Mouse (Mus musculus) forebrain, embryonic 11.5 days (tissue): ENCODE data around the gene Kars. TPM values are rescaled to one million over a fixed set of nuclear protein-coding genes. Genes with fewer than 3 reads are reported as not detected.

ENCODE experiments used
- ATAC-seq: fragments of 200-750 bp; cut with Nextera tagmentation; replicated peaks from 2 replicates; pipeline ENCODE4 v1.8.0; 2017; ENCODE audit warnings: moderate TSS enrichment; ENCODE audit not compliant: low FRiP score
- DNase-seq: peaks from one replicate; pipeline ENCODE4 v3.0.0-alpha.2; 2017; ENCODE audit warnings: low spot score
- H3K27ac ChIP-seq: fragments of 300-500 bp; sonication (generic); 2 replicates; pipeline ENCODE4 v1.5.1; 2014; ENCODE audit warnings: low read depth, low read length
- H3K27me3 ChIP-seq: fragments of 300-500 bp; sonication (generic); 2 replicates; pipeline ENCODE4 v1.6.1; 2014; ENCODE audit warnings: mild to moderate bottlenecking, low read length, mixed read lengths; ENCODE audit not compliant: control insufficient read depth, insufficient read depth
- H3K36me3 ChIP-seq: fragments of 300-500 bp; sonication (generic); 2 replicates; pipeline ENCODE4 v1.6.1; 2014; ENCODE audit warnings: mild to moderate bottlenecking, low read length, moderate library complexity, mixed read lengths; ENCODE audit not compliant: control insufficient read depth, insufficient read depth
- H3K4me1 ChIP-seq: fragments of 300-500 bp; sonication (generic); replicated peaks from 2 replicates; pipeline ENCODE4 v1.6.1; 2014; ENCODE audit warnings: low read length, mixed read lengths; ENCODE audit not compliant: control insufficient read depth, insufficient read depth
- H3K4me2 ChIP-seq: fragments of 300-500 bp; sonication (generic); 2 replicates; pipeline ENCODE4 v1.6.1; 2014; ENCODE audit warnings: low read depth, mild to moderate bottlenecking, low read length, moderate library complexity, mixed read lengths; ENCODE audit not compliant: severe bottlenecking
- H3K4me3 ChIP-seq: fragments of 300-500 bp; sonication (generic); 2 replicates; pipeline ENCODE4 v1.5.1; 2014; ENCODE audit warnings: low read depth, low read length
- H3K9ac ChIP-seq: fragments of 300-500 bp; sonication (generic); 2 replicates; pipeline ENCODE4 v1.6.1; 2014; ENCODE audit warnings: low read length
- H3K9me3 ChIP-seq: fragments of 300-500 bp; sonication (generic); 2 replicates; pipeline ENCODE4 v1.6.1; 2016; ENCODE audit warnings: low read length, mixed read lengths; ENCODE audit not compliant: control insufficient read depth
- WGBS: fragments of 180-500 bp; shearing (Covaris S2); extraction: QIAGEN DNeasy Blood & Tissue Kit; methylation state at CpG from one replicate; pipeline ENCODE4 v1.1.7; 2014; 5-methylcytosine and 5-hydroxymethylcytosine counted together
- polyA plus RNA-seq: library from polyadenylated mRNA; unstranded; fragments of >200 nt; fragmentation: Nextera tagmentation; extraction: Ambion mirVana; gene quantifications from 2 replicates; pipeline ENCODE4 v1.2.1, GENCODE M21; 2014

Gene Kars
- 261 and 263 TPM in 2 replicates for polyA plus RNA-seq

DNA sequence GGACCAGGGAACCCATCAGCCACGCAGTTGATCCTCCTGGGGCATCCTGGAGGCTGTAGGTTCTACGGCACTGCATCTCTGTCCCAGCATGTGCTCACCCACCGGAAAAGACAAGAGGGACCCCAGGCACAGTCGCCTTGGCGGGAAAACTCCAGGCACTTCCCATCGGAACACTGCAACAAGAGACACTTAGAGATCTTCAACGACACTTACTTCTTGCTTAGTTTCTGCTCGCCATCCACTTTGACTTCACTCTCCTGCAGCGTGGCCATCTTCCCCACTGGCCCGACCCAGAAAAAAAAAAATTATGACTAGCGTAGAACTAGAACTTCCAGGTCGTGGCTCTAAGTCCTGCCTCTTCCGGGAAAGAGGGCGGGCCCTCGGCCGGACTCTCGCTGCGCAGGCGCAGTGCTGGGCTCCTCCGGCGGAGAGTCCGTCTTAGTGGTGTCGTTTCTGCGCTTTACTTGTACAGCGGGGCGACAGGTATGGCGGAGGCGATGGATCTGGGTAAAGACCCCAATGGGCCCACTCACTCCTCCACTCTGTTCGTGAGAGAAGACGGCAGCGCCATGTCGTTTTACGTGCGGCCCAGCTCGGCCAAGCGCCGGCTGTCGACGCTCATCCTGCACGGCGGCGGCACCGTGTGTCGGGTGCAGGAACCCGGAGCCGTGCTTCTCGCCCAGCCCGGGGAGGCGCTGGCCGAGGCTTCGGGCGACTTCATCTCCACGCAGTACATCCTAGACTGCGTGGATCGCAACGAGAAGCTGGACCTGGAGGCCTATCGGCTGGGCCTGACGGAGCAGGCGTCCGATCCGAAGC lies at the start of gene Kars, which contains the start of gene Terf2ip:
Kars (minus strand) TSS at position 327 of the 819 bp plus-strand sequence.
Terf2ip (plus strand) TSS at position 402 of the 819 bp plus-strand sequence.
- Histone ChIP-seq H3K4me3 (peak within 1 kb of the TSS; percentile 92), H3K9ac (peak within 1 kb of the TSS; percentile 89), H3K36me3 (no peaks in the 10 kb centered on the region), H3K9me3 (no peaks in the 10 kb centered on the region), H3K4me2 (peak within 1 kb of the TSS; percentile 94), H3K27ac (peak within 1 kb of the TSS; percentile 18; the same call in 1 of the 2 replicates), H3K27me3 (no peaks in the 10 kb centered on the region), H3K4me1 (peaks cover 8% of the 10 kb centered on the region; the same call in 1 of the 2 replicates)
- peak; percentile 96 for ATAC-seq
- DNase-seq: peak; percentile 95
- WGBS: under 1% methylated on average over 61 of the region's 61 CpGs

DNA sequence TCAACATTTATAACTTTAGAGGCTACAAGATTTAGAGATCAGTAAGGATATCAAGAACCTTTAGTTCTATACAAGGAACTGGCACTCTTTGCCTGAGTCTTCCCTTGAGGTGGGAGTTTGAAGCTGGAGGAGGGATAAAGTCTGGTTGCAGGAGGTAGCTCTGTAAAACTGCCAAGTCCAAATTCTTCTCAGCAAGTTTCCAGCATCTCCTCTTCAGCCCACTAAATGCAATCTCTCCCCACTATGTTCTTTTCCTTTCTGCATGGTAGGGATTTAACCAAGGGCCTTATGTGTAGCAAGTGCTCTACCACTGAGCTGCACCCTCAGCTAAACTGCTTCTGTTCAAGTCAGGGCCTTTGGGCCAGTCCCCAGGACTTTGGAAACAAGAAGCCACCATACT lies 43.3 kb upstream of the Kars start:
- Histone ChIP-seq H3K4me1 (no peaks in the 10 kb centered on the region), H3K9ac (no peak overlapping the region), H3K27me3 (no peaks in the 10 kb centered on the region), H3K36me3 (no peaks in the 10 kb centered on the region), H3K4me2 (no peak overlapping the region), H3K9me3 (no peaks in the 10 kb centered on the region), H3K27ac (no peak overlapping the region), H3K4me3 (no peak overlapping the region)
- ATAC-seq (no peak), DNase-seq (no peak)

DNA sequence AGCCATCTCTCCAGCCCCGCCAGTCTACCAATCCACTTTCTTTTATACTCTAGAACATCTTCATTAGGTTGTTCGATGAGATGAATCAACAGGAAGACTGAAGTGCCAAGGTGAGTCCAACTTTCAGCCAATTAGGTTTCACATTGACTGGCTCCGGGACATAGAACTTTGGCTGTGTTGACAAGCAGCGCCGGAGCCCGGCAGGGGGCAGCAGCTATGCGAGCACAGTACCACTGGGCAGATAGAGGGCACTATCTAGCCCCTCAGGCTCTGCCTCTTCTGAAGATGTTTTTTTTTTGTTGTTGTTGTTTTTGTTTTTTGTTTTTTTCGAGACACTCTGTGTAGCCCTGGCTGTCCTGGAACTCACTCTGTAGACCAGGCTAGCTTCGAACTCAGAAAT lies 40.4 kb upstream of the Kars start:
- no peak overlapping the region for H3K4me3 ChIP-seq
- no peaks in the 10 kb centered on the region for H3K27me3 ChIP-seq
- no peaks in the 10 kb centered on the region for H3K36me3 ChIP-seq
- H3K4me2 ChIP-seq: no peak overlapping the region
- ATAC-seq (no peak), DNase-seq (no peak)
- no peak overlapping the region for H3K27ac ChIP-seq
- H3K9ac ChIP-seq: no peak overlapping the region
- WGBS: 84% methylated on average over 9 of the region's 9 CpGs
- no peaks in the 10 kb centered on the region for H3K9me3 ChIP-seq
- no peaks in the 10 kb centered on the region for H3K4me1 ChIP-seq

DNA sequence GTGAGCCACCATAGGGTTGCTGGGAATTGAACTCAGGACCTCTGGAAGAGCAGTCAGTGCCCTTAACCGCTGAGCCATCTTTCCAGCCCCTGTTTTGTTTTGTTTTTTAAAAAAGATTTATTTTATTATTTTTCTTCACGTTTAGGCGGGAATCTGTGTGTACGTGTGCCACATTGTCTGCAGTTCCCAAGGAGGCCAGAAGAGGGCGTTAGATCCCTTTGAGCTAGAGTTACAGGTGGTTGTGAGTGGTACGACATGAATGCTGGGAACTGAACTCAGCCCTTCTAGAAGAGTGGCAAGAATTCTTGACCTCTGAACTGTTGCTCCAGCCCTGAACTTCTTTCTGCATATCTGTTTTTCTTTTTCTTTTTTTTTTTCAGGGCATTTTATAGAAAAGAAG lies 38.9 kb upstream of the Kars start:
- WGBS: 79% methylated on average over 6 of the region's 6 CpGs

DNA sequence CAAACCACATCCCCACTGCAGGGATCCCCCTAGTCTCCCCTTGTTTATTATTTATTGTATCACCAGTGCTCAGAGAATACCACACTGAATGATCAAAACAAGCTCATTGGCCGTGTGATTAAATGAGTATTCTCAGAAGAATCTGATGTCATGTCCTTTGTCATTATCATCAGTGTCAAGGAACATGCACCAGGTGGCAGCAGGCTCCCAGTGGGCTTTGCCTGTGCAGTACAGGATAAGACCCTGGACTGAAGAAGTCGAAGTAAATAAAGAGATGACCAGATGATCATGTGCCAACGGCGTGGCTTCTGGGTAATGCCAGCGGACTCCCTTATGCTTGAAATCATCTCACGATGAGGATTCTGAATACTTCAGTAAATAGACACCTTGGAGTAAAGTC lies 37.2 kb upstream of the Kars start:
- no peaks in the 10 kb centered on the region for H3K36me3 ChIP-seq
- no peaks in the 10 kb centered on the region for H3K4me1 ChIP-seq
- H3K9ac ChIP-seq: no peak overlapping the region
- no peaks in the 10 kb centered on the region for H3K9me3 ChIP-seq
- H3K27me3 ChIP-seq: no peaks in the 10 kb centered on the region
- WGBS: 83% methylated on average over 6 of the region's 6 CpGs
- H3K4me3 ChIP-seq: no peak overlapping the region
- ATAC-seq: no peak
- no peak overlapping the region for H3K27ac ChIP-seq
- no peak overlapping the region for H3K4me2 ChIP-seq
- no peak for DNase-seq

More for the DNA sequence above, 38.9 kb upstream of the Kars start:
- Histone ChIP-seq H3K4me1 (no peaks in the 10 kb centered on the region), H3K36me3 (no peaks in the 10 kb centered on the region), H3K27me3 (no peaks in the 10 kb centered on the region), H3K27ac (no peak overlapping the region), H3K4me3 (no peak overlapping the region), H3K9ac (no peak overlapping the region), H3K9me3 (no peaks in the 10 kb centered on the region), H3K4me2 (no peak overlapping the region)
- DNase-seq: no peak
- ATAC-seq: no peak

DNA sequence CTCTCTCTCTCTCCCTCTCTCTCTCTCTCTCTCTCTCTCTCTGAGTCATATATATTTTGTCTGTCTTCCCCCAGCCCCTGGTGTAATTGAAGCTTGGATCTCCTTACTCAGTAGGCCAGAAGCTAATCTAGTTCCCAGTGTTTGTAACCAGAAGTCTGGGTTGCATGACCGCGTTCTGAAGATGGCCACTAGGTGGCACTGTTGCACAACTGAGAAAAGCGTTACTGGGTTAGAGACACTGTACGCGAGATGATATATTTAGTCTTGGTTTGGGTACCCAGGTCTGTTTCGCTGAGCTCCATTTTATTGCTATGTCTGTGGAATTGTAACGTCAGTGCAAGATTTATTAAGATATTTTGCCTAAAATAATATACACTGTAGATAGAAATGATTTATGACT lies 34.8 kb upstream of the Kars start:
- ATAC-seq (peak; percentile 83), DNase-seq (peak; percentile 88)
- Histone ChIP-seq H3K9ac (no peak overlapping the region), H3K27ac (no peak overlapping the region), H3K36me3 (no peaks in the 10 kb centered on the region), H3K4me1 (no peaks in the 10 kb centered on the region), H3K27me3 (no peaks in the 10 kb centered on the region), H3K4me2 (no peak overlapping the region), H3K4me3 (no peak overlapping the region), H3K9me3 (no peaks in the 10 kb centered on the region)
- 11% methylated on average over 7 of the region's 7 CpGs for WGBS

DNA sequence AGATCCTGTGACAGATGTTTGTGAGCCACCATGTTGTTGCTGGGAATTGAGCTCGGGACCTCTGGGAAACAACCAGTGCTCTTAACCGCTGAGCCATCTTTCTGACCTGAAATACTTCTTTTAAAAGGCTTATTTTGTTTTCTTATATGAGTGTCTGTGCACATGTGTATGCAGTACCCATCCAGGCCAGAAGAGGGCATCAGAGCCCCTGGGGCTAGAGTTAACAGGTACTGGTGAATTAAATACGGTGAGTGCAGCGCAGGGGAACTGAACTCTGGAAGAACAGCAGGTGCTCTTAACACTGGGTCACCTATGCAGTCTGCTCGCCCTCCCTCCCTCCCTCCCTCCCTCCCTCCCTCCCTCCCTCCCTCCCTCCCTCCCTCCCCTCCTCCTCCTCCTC lies 34.1 kb upstream of the Kars start:
- Histone ChIP-seq H3K4me2 (no peak overlapping the region), H3K4me1 (no peaks in the 10 kb centered on the region), H3K9me3 (no peaks in the 10 kb centered on the region), H3K4me3 (no peak overlapping the region), H3K27ac (no peak overlapping the region), H3K36me3 (no peaks in the 10 kb centered on the region), H3K27me3 (no peaks in the 10 kb centered on the region), H3K9ac (no peak overlapping the region)
- ATAC-seq (no peak), DNase-seq (no peak)
- WGBS: 81% methylated on average over 5 of the region's 5 CpGs

DNA sequence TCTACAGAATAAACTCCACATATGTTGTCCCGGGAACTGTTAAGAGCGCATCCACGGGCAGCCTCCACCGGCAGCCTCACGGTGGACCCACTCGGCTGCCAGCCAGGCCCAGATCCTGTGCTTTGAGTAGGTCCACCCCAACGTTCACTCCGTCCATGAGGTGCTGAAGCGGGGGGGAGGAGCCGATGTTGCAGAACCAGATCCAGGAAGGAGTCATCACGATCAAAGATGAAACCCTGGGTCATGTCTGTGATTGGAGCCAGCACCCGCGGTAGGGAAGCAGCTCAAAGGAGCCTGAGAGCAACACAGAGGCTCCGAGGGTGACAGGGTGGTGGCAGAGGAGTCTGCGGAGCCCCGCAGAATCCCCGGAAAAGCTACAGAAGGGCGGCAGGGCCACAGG lies 26.4 kb upstream of the Kars start:
- no peak overlapping the region for H3K4me2 ChIP-seq
- no peaks in the 10 kb centered on the region for H3K36me3 ChIP-seq
- H3K4me1 ChIP-seq: no peaks in the 10 kb centered on the region
- no peaks in the 10 kb centered on the region for H3K9me3 ChIP-seq
- no peak overlapping the region for H3K9ac ChIP-seq
- WGBS: 85% methylated on average over 18 of the region's 18 CpGs
- H3K4me3 ChIP-seq: no peak overlapping the region
- ATAC-seq: no peak
- no peak overlapping the region for H3K27ac ChIP-seq
- no peaks in the 10 kb centered on the region for H3K27me3 ChIP-seq
- DNase-seq: no peak

DNA sequence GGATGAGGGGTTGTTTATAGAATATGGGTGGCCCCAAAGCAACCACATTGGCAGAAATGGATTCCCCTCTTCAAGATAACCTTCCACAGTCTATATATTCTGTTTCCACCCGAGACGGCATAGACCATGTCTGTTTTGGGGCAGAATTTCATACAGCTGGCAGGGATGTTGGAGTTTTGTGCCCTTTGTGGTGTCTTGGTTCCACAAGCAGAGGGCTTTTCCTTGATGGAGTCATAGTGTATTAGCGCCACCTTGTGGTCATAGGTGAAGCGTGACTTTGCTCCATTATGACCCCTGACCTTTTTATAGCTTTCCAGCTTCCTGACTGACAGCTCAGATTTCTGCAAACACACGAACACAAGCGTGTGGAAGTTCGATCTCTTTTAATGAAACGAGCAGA lies 23.5 kb upstream of the Kars start:
- Histone ChIP-seq H3K4me1 (no peaks in the 10 kb centered on the region), H3K36me3 (no peaks in the 10 kb centered on the region), H3K27ac (no peak overlapping the region), H3K9me3 (no peaks in the 10 kb centered on the region), H3K27me3 (no peaks in the 10 kb centered on the region), H3K9ac (no peak overlapping the region), H3K4me3 (no peak overlapping the region), H3K4me2 (no peak overlapping the region)
- no peak; the same call in 1 of the 2 replicates for ATAC-seq
- WGBS: 22% methylated on average over 8 of the region's 8 CpGs
- DNase-seq: peak; percentile 71
